Mouse (Mus musculus): ENCODE results near the gene Nrxn2. TPM values are rescaled to one million over a fixed set of nuclear protein-coding genes. Genes with fewer than 3 reads are reported as not detected.

Nrxn2 gene
- polyA plus RNA-seq, 1 experiment from 2014 or later: 0.52 TPM

DNA sequence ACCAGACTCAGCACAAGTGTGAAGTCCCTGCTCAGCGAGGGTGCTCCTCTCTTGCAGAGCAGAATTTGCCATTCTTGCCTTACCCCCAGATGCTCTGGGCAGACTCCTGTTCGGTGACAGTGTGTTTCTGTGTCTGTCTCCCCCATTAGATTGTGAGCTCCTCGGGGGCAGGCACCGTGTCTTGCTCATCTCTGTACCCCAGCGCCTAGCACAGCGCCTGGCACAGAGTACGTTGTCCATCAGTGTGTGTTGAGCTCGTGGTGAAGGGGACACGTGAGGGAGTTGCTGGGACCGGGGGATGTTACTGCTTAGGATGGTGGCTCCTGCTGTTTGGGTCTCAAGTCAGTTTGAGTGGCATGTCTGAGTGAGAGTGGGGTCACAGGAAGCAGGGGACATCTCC, 14.7 kb upstream of the Nrxn2 start:
- no peaks in the 10 kb centered on the region for H3K9me3 ChIP-seq (replicated peaks)
- H3K36me3 ChIP-seq: no peaks in the 10 kb centered on the region
- H3K27ac ChIP-seq (ENCODE audit: poor library complexity, severe bottlenecking): no peak overlapping the region
- H3K4me2 ChIP-seq: no peak overlapping the region
- peaks cover 36% of the 10 kb centered on the region for H3K4me1 ChIP-seq (replicated peaks)
- WGBS: 77% methylated on average over 10 of the region's 10 CpGs
- peaks cover 2% of the 10 kb centered on the region; the same call in 1 of the 2 replicates for H3K27me3 ChIP-seq (replicated peaks)
- H3K9ac ChIP-seq: no peak overlapping the region
- no peak for ATAC-seq (ENCODE audit: insufficient number of reproducible peaks, low FRiP score)
- H3K4me3 ChIP-seq: no peak overlapping the region

DNA sequence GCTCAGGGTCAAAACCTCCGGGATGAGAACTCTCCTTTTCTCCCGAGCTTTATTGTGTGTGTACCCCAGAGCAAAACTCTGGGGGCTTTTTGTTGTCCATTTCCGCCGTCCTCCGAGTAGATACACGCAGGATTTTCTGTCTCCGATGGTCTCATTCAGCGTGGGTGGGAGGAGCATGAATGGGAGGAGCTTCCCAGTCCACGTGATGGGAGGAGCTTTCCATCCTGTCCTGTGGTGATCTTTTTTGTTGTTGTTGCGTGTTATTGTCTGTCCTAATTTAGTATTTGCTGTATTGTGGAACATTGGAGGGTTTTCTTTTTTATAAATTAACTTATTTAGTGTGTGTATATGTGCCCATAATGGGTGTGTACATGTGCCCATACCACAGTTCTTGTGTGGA, 13.1 kb upstream of the Nrxn2 start:
- no peak overlapping the region for H3K4me3 ChIP-seq
- H3K4me2 ChIP-seq: no peak overlapping the region
- peaks cover 24% of the 10 kb centered on the region for H3K4me1 ChIP-seq (replicated peaks)
- H3K9me3 ChIP-seq (replicated peaks): no peaks in the 10 kb centered on the region
- peaks cover 2% of the 10 kb centered on the region; the same call in 1 of the 2 replicates for H3K27me3 ChIP-seq (replicated peaks)
- no peak overlapping the region for H3K9ac ChIP-seq
- H3K27ac ChIP-seq (ENCODE audit: poor library complexity, severe bottlenecking): no peak overlapping the region
- no peak for ATAC-seq (ENCODE audit: insufficient number of reproducible peaks, low FRiP score)
- 70% methylated on average over 10 of the region's 10 CpGs for WGBS
- no peaks in the 10 kb centered on the region for H3K36me3 ChIP-seq

DNA sequence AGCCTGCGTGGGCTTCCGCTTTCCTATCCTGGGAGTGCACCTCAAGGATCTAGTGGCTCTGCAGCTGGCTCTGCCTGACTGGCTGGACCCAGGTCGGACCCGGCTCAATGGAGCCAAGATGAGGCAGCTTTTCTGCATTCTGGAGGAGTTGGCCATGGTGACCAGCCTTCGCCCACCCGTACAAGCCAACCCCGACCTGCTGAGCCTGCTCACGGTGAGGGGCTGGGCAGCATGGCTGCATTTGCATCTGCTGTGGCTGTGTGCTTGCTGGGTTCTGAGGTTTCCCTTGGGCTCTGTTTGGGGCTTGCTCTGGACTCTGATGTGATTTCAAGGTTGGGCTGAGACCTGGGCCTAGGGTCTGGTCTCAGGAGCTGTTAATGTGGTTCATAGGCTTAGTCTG, 11.4 kb upstream of the Nrxn2 start:
- H3K4me3 ChIP-seq: no peak overlapping the region
- H3K9me3 ChIP-seq (replicated peaks): no peaks in the 10 kb centered on the region
- WGBS: 80% methylated on average over 8 of the region's 8 CpGs
- no peak overlapping the region for H3K27ac ChIP-seq (ENCODE audit: poor library complexity, severe bottlenecking)
- H3K36me3 ChIP-seq: no peaks in the 10 kb centered on the region
- no peak for ATAC-seq (ENCODE audit: insufficient number of reproducible peaks, low FRiP score)
- no peak overlapping the region for H3K4me2 ChIP-seq
- peaks cover 2% of the 10 kb centered on the region; the same call in 1 of the 2 replicates for H3K27me3 ChIP-seq (replicated peaks)
- no peak overlapping the region for H3K9ac ChIP-seq
- peaks cover 7% of the 10 kb centered on the region; the same call in 1 of the 2 replicates for H3K4me1 ChIP-seq (replicated peaks)

DNA sequence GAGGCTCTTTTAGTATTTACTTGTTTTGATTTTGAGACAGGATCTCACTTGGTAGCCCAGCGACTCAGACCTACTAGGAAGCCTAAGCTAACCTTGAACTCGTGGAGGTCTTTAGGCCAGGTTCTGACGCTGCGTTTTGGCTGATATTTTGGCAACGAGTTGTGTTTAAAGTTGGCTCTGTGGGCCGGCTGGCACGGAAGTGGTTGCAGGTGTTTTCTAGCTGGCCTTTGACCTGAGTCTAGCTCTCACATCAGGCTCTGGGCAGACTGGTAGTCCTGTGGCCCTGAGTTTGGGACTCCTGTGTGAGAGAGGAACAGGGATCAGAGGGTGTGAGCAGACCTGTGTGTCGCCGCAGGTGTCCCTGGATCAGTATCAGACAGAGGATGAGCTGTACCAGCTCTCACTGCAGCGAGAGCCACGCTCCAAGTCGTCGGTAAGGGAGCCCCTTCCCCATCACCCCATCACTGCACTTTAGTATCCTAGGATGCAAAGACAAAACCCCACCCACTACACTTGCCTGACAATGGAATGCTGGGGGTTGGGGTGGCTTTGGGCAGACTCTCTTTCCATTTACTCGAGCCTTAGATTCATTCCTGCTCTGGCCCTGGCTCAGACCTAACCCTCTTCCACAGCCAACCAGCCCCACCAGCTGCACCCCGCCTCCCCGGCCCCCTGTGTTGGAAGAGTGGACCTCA, 10.6 kb upstream of the Nrxn2 start:
- H3K36me3 ChIP-seq: no peaks in the 10 kb centered on the region
- peaks cover 9% of the 10 kb centered on the region; the same call in 1 of the 2 replicates for H3K27me3 ChIP-seq (replicated peaks)
- H3K4me1 ChIP-seq (replicated peaks): no peaks in the 10 kb centered on the region
- H3K9ac ChIP-seq: no peak overlapping the region
- no peak for ATAC-seq (ENCODE audit: insufficient number of reproducible peaks, low FRiP score)
- H3K9me3 ChIP-seq (replicated peaks): no peaks in the 10 kb centered on the region
- 60% methylated on average over 16 of the region's 16 CpGs for whole genome bisulfite sequencing
- no peak overlapping the region for H3K27ac ChIP-seq (ENCODE audit: poor library complexity, severe bottlenecking)
- no peak overlapping the region for H3K4me2 ChIP-seq
- no peak overlapping the region for H3K4me3 ChIP-seq

DNA sequence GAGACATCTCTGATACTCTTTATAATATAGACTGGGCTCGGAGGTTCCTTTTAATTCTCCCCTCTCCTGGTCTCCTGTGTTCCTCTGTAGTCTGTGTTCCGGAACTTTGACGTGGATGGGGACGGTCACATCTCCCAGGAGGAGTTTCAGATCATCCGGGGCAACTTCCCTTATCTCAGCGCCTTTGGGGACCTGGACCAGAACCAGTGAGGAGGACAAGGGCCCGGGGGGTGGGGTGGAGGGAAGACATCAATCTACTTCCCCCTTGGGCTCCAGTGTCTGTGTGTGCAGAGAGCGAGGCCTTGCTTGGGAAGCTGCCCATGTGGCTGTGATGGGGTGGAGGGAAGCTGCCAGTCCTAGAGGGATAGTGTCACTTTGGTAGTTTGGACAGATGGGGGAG, 9.8 kb upstream of the Nrxn2 start:
- no peaks in the 10 kb centered on the region for H3K4me1 ChIP-seq (replicated peaks)
- H3K27me3 ChIP-seq (replicated peaks): peaks cover 10% of the 10 kb centered on the region; the same call in 1 of the 2 replicates
- H3K9ac ChIP-seq: no peak overlapping the region

DNA sequence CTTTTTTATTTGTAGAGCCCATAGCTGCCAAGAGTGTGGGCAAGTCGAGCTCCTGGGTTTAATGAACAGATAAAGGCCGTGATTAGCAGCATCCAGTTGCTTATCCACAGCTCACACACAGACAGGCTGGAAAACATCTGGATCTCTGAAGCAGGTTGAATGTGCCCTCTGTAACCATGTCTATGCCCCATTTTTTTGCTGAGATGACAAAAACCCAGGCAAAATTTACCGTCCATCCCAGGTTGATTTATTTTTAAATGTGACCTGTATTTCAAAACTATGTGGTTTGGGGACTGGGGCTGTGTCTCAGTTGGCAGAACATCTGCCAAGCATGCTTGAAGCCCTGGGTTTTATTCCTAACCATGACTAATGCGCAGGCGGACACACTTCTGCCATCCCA, 9.4 kb upstream of the Nrxn2 start:
- Histone ChIP-seq H3K4me1 (replicated peaks) (no peaks in the 10 kb centered on the region), H3K27ac (ENCODE audit: poor library complexity, severe bottlenecking) (no peak overlapping the region), H3K27me3 (replicated peaks) (peaks cover 12% of the 10 kb centered on the region; the same call in 1 of the 2 replicates), H3K9me3 (replicated peaks) (no peaks in the 10 kb centered on the region), H3K9ac (no peak overlapping the region), H3K4me2 (no peak overlapping the region), H3K4me3 (no peak overlapping the region), H3K36me3 (no peaks in the 10 kb centered on the region)
- no peak for ATAC-seq (ENCODE audit: insufficient number of reproducible peaks, low FRiP score)
- 71% methylated on average over 5 of the region's 5 CpGs for WGBS

More for the DNA sequence above, 9.8 kb upstream of the Nrxn2 start:
- no peak overlapping the region for H3K27ac ChIP-seq (ENCODE audit: poor library complexity, severe bottlenecking)
- H3K4me3 ChIP-seq: no peak overlapping the region
- no peak overlapping the region for H3K4me2 ChIP-seq
- H3K36me3 ChIP-seq: no peaks in the 10 kb centered on the region
- ATAC-seq (ENCODE audit: insufficient number of reproducible peaks, low FRiP score): no peak
- H3K9me3 ChIP-seq (replicated peaks): no peaks in the 10 kb centered on the region
- WGBS: 74% methylated on average over 8 of the region's 8 CpGs

DNA sequence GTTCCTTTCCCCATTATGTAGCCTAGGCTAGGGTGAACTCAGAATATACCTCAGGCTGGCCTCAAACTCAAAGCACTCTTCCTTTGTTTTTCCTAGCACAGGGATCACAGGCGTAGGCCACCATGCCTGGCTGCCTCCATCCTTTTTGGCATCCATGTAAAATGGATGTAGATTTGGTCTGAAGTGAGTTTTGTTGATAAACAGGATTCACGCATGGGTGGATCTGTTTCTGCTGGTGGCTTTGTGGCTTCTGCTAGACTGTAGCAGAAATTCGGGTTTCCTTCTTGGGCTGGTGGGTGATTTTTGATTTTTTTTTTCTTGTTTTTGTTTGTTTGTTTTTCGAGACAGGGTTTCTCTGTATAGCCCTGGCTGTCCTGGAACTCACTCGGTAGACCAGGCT, 8.6 kb upstream of the Nrxn2 start:
- Histone ChIP-seq H3K27ac (ENCODE audit: poor library complexity, severe bottlenecking) (no peak overlapping the region), H3K36me3 (no peaks in the 10 kb centered on the region), H3K4me3 (no peak overlapping the region), H3K27me3 (replicated peaks) (peaks cover 16% of the 10 kb centered on the region; the same call in 1 of the 2 replicates), H3K9ac (no peak overlapping the region), H3K4me2 (no peak overlapping the region), H3K4me1 (replicated peaks) (peaks cover 1% of the 10 kb centered on the region; the same call in 1 of the 2 replicates), H3K9me3 (replicated peaks) (no peaks in the 10 kb centered on the region)
- ATAC-seq (ENCODE audit: insufficient number of reproducible peaks, low FRiP score): no peak
- WGBS: 82% methylated on average over 5 of the region's 5 CpGs

DNA sequence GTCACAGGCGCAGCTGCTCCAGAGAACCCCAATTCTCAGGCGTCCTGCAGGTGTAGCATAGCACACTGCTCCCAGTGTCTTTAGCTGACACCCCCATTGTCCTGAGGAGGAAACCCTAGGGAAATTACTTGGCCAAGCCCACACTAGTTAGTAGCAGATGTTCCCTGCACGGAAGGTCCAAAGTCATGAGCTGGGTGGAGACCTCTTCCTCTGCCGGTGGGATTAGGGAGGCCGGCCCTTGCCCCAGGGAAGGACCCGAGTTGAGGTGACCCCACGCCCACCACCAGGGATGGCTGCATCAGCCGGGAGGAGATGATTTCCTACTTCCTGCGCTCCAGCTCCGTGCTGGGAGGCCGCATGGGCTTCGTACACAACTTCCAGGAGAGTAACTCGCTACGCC, 5.7 kb upstream of the Nrxn2 start:
- H3K4me3 ChIP-seq: no peak overlapping the region
- H3K27me3 ChIP-seq (replicated peaks): peaks cover 32% of the 10 kb centered on the region
- no peak for ATAC-seq (ENCODE audit: insufficient number of reproducible peaks, low FRiP score)
- no peak overlapping the region for H3K27ac ChIP-seq (ENCODE audit: poor library complexity, severe bottlenecking)
- no peak overlapping the region for H3K9ac ChIP-seq
- H3K4me1 ChIP-seq (replicated peaks): peaks cover 26% of the 10 kb centered on the region
- no peak overlapping the region for H3K4me2 ChIP-seq
- WGBS: 51% methylated on average over 14 of the region's 14 CpGs
- no peaks in the 10 kb centered on the region for H3K36me3 ChIP-seq
- no peaks in the 10 kb centered on the region for H3K9me3 ChIP-seq (replicated peaks)

DNA sequence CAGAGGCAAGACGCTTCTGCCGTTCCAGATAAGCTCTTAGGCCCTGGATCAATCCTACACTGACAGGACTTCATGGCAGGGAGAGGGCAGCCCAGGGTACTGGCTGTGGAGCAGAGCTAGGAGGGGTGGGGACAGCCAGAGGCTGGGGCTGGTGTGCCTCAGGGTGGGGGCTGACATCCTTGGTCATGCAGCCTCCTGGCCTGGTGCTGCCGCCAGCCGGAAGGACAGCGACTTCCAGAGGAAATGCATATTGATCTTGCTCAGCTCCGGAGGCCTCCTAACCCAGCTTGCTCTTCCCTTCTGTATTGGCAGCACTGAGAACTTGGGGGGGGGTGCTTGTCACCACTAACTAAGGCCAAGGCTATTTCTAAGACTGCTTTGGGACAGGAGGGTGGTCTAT, 3.1 kb upstream of the Nrxn2 start:
- Histone ChIP-seq H3K27me3 (replicated peaks) (peaks cover 58% of the 10 kb centered on the region), H3K4me2 (no peak overlapping the region), H3K36me3 (no peaks in the 10 kb centered on the region), H3K27ac (ENCODE audit: poor library complexity, severe bottlenecking) (no peak overlapping the region), H3K4me3 (no peak overlapping the region), H3K4me1 (replicated peaks) (peaks cover 36% of the 10 kb centered on the region), H3K9me3 (replicated peaks) (no peaks in the 10 kb centered on the region), H3K9ac (no peak overlapping the region)
- 23% methylated on average over 6 of the region's 6 CpGs for WGBS
- ATAC-seq (ENCODE audit: insufficient number of reproducible peaks, low FRiP score): no peak

DNA sequence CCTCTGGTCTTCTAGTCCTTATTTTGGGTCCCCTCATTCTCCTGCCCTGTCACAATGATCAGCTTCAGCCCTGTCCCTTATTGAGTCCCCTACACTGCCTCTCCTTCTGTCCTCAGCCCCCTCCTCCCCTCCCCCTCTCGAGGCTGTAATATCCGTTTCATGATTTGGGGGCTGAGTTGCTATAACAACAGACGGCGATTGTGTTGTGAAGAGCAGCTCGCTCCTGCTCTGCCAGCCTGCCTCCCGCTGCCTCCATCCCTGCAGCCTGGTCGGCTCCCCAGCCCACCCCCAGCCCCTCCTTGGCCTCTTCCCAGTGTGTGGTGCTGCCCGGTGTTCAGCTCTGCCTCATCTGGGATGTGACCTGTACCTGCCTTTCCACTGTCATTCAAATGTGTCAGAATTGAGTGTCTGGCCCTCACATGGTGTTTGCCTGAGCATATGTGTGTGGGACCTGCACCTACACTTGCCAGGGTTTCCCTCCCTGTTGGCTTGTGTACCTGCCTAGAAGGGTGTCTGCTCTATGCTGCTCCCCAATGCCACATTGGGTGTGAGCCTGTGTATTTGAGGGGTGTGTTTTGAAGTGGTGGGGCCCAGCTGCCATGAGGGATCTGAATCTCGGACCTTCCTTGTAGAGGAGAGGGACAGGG, 2.3 kb upstream of the Nrxn2 start:
- no peak overlapping the region for H3K4me3 ChIP-seq
- WGBS: 13% methylated on average over 9 of the region's 9 CpGs
- ATAC-seq (ENCODE audit: insufficient number of reproducible peaks, low FRiP score): no peak
- no peaks in the 10 kb centered on the region for H3K36me3 ChIP-seq
- H3K27me3 ChIP-seq (replicated peaks): peaks cover 66% of the 10 kb centered on the region
- peaks cover 36% of the 10 kb centered on the region for H3K4me1 ChIP-seq (replicated peaks)
- H3K4me2 ChIP-seq: no peak overlapping the region
- H3K9me3 ChIP-seq (replicated peaks): no peaks in the 10 kb centered on the region
- H3K27ac ChIP-seq (ENCODE audit: poor library complexity, severe bottlenecking): no peak overlapping the region
- no peak overlapping the region for H3K9ac ChIP-seq

DNA sequence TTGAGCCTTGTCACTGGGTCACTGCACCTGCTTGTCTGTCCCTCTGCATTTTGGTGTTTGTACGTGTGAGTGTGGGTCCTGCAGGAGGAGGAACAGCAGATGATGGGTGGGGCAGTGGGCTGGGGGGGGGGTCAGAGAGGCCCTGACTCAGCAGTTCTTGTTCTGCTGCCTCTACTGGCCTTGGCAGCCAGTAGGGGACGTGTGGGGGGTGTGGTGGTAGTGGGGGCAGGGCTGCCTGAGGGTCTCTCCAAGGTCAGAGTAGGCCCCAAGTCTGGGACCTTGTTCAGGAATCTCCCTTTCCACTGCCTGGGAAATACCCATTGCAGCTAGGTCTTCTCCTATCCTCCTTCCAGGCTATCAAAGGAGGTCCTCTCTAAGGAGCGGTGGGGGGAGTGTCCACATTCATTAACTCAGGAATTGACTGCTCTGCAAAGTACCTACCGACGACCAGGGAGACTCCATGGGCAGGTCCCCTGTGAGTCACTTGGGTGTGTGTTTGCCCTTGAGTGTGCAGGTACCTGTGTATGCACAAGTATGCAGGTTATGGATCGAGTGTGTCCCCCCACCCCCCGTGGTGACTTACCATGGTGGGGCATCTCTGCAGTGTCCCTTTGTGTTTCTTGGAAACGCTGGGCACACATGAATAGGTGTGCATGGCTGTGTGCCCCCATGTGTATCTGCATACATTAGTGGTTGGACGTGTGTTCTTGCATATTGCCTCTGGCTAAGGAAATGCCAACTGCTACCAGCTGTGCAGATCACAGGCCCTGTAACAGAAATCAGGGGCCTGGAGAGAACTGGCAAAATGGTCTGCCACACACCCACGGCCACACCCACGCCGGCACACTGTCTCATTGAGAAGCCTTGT, 1.4 kb upstream of the Nrxn2 start:
- no peak overlapping the region for H3K27ac ChIP-seq (ENCODE audit: poor library complexity, severe bottlenecking)
- no peaks in the 10 kb centered on the region for H3K9me3 ChIP-seq (replicated peaks)
- H3K4me1 ChIP-seq (replicated peaks): peaks cover 36% of the 10 kb centered on the region
- ATAC-seq (ENCODE audit: insufficient number of reproducible peaks, low FRiP score): no peak
- WGBS: 61% methylated on average over 12 of the region's 12 CpGs
- H3K4me3 ChIP-seq: no peak overlapping the region
- H3K27me3 ChIP-seq (replicated peaks): peaks cover 75% of the 10 kb centered on the region
- no peak overlapping the region for H3K4me2 ChIP-seq
- no peak overlapping the region for H3K9ac ChIP-seq
- no peaks in the 10 kb centered on the region for H3K36me3 ChIP-seq

Data from heart, embryonic 12.5 days (tissue).